Mouse (Mus musculus): ENCODE measurements around the gene Cdh5. TPM values are rescaled to one million over a fixed set of nuclear protein-coding genes. Genes with fewer than 3 reads are reported as not detected.

Cdh5 gene
- total RNA-seq, 2 experiments from 2014 or later, result 8.5 to 10.3 TPM

GRCm38 (mm10) chr8:104186827-104187226 is 85.4 kb downstream of the Cdh5 start:
- DNase-seq (ENCODE audit: extremely low spot score in 1 of 2, low spot score in 1 of 2), result no peak

- no peak for DNase-seq (ENCODE audit: extremely low spot score in 1 of 2, low spot score in 1 of 2)
These were observed 86.2 kb downstream of the Cdh5 start for GRCm38 (mm10) chr8:104187622-104188021.

- DNase-seq (ENCODE audit: extremely low spot score in 1 of 2, low spot score in 1 of 2), result no peak
These were observed 87.0 kb downstream of the Cdh5 start for GRCm38 (mm10) chr8:104188459-104188858.

GRCm38 (mm10) chr8:104190777-104191468 is 89.5 kb downstream of the Cdh5 start:
- DNase-seq (ENCODE audit: extremely low spot score in 1 of 2, low spot score in 1 of 2), result no peak

- no peak for DNase-seq (ENCODE audit: extremely low spot score in 1 of 2, low spot score in 1 of 2)
These were observed 90.1 kb downstream of the Cdh5 start for GRCm38 (mm10) chr8:104191496-104191895.

Other genes starting within 250 kb of the Cdh5 start
- 1 to 10 TPM; 5.8 to 5.9 TPM for gene Bean1, start 68.8 kb downstream of the Cdh5 start, total RNA-seq (2021)
- gene Tk2, start 146.9 kb downstream of the Cdh5 start, total RNA-seq (2021), result 10 to 100 TPM; 36.4 to 37.7 TPM
- 1 to 10 TPM; 6.3 to 9.9 TPM for gene Cklf, start 149.2 kb downstream of the Cdh5 start, total RNA-seq (2021)
- not detected for gene Cmtm2a, start 191.6 kb downstream of the Cdh5 start, total RNA-seq (2021)
- gene Gm45711, start 208.5 kb downstream of the Cdh5 start, total RNA-seq (2021), result not detected
- not detected for gene Cmtm1, start 208.5 kb downstream of the Cdh5 start, total RNA-seq (2021)
- gene Gm11020, start 219.9 kb downstream of the Cdh5 start, total RNA-seq (2021), result not detected
- gene Cmtm2b, start 220.6 kb downstream of the Cdh5 start, total RNA-seq (2021), result not detected
- 10 to 100 TPM; 12.4 to 16.5 TPM for gene Cmtm3, start 237.8 kb downstream of the Cdh5 start, total RNA-seq (2021)

Data from layer of hippocampus, postnatal 25 days (tissue).